Mouse (Mus musculus) spleen, postnatal 10 days (tissue): ENCODE measurements around the gene Specc1l.

Experiments
- DNase-seq, 2 experiments: peaks; one replicate each; pipeline ENCODE4 v3.0.0; 2021 to 2022; ENCODE audit warnings: low spot score in 2 of 2

The Specc1l gene

DNA sequence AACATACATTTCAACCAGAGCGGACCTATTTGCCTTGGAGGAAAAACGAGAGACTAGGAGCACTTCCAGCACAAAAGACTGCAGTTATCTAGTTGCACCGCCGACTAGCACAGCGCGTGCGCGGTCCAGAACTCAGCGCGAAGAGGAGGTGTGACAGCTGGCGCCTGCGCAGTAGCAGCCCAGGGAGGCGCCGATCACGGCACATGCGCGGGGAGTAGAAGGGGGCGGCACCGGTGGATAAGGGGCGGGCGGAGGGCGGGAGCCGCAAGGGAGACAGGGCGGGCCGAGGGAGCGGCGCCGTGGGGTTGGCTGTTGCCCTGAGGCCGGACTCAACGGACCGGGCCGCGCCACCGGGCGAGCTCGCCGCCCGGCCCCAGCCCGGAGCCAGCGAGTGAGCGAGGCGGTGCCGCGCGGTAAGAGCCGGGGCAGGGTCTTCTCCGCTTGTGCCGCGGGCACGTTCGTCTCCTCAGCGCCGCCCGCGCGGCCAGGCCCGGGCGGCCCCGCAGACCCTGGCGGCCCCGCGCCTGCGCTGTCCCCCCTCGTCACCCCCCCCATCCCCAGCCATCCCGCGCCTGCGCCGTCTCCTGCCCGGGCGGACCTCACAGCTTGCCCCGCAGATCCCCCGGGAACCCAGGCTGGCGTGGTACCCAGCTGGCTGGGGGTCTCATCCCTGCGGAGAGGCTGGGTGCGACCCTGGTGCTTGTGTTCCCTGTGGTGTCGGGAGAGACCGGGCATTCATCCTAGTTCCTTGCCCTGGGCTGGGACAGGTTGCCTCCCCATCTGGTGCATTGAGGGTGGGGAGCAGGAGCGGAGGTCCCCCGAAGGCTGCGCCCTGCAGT lies at the start of gene Specc1l:
TSS of gene Specc1l (plus strand) at position 267 of the 839 bp plus-strand sequence.
- peak; percentile 91 to 97 for DNase-seq

DNA sequence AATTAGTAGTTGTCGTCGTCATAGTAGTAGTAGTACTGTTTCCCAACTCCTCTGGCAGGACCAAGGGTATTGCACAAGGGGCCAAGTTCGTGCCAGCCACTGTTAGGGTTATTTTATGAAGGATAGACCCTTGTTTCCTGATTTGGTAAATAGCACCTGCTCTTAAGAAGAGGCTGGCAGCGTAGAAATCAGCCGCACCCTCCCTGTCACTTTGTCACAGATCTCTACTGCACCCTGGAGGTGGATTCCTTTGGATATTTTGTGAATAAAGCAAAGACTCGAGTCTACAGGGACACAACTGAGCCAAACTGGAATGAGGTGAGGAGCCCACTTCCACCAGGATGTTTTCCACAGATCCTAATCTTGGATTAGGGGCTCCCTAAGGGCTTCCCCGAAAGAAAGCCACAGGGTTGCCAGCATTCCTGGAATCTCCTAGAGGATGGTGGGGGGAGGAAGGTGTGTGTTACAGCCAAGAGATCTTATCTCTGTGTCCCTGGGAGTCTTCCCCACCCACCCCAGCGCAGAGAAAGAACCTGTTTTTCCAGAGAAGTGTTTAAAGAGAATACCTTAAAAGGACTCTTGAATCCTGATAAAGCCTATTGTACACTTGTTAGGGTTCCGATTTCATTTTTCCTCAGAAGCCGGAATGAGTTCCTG lies 45.9 kb upstream of the Specc1l start:
- DNase-seq = no peak

DNA sequence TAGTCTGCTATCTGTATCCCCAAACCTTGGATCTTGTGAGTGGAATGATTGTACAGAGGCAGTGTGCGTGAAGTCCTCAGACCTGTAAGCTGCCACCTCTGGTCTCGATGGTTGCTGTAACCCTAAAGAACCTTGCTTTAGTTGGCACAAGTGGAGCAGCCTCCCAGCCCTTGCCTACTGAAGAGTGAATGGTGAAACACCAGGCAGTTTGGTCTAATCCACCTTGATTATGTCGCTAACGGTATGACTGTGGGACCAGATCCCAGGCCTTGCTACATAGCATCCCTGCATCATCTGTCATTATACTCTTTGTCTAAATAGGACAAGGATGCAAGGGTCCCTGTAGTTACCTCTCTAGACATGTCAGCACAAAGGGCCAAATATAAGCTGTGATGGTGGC lies 45.3 kb upstream of the Specc1l start:
- no peak for DNase-seq

DNA sequence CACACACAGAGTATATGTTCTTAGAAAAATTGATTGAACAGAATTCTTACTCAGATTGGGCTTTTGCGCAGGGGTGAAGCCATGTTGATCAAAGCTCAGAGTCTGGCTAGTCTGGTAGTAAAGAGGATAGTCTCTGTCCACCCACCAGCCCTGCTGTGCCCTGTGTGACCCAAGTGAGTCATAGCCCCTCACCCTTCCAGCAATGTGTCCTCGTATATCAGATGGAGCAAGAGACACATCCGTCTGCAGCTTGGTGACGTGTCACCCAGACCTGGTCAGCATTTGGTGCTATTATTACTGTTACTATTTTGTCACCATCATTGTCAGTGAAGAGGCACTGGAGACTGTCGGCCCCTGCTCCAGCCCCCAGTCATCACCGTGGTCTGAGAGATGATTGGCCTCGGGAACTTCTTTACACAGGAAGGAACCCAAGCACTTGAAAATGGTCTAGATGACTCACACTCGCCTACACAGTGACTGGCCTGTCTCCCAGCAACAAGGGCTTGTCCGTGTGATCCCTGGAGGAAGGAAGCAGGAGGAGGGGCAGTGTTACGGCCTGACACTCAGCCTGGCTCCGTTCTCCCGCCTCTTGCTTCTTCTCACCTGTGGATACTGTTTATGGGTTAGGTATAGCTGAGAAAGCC lies 41.5 kb upstream of the Specc1l start:
- DNase-seq = no peak

DNA sequence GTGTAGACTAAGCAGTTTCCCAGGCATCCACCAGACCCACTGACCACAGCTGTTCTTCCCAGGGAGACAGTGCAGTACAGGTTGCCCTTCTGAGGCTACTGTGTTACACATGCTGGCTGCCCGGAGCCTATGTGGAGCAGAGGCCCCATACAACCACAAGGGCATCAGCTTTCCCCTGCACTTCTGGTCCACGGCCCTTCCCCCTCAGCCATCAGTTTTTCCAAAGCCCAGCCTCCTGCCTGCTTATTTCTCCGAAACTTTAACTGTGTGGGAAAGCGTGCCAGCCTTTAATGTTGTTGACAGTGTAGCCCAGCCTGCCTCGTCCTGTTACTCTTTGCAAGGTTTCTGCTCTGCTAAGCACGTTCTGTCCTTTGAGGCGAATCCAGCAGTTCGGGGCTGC lies 38.8 kb upstream of the Specc1l start:
- DNase-seq = no peak

DNA sequence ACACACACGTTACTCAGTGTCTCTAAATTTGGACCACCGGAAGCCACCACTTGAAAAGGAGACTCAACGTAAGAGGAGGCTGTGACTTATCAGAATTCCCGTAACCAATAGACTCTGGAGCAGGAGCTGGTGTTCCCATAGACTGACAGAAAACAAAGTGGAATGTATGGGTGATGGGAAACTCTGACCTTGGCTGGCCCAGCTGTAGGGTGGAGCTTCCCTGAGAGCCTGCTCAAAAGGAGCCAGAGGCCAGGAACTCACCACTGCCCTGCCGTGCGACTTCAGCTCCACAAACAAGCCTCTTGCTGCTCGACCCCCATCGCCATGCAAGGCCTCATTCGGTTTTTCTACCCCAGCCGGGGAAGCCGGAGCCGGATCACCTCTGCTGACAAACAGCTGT lies 38.2 kb upstream of the Specc1l start:
- no peak for DNase-seq

DNA sequence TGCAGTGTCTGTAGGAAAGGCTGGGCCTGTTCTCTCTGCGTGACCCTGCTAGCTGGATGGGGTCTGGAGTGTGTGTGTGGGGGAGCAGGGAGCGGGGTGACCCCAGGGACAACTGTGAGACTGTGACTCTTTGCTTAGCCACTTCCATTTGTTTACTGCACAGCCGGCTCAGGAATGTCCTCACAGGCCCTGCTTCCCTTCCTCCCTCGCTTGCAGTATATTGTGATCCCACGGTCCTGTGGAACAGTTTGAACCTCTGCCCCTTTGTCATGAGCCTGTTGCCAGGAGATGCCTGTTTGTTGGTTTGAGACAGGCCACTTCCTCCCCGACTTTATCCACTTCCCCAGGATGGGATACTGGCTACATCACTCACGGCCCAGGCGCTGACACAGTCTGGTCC lies 35.4 kb upstream of the Specc1l start:
- DNase-seq = no peak

DNA sequence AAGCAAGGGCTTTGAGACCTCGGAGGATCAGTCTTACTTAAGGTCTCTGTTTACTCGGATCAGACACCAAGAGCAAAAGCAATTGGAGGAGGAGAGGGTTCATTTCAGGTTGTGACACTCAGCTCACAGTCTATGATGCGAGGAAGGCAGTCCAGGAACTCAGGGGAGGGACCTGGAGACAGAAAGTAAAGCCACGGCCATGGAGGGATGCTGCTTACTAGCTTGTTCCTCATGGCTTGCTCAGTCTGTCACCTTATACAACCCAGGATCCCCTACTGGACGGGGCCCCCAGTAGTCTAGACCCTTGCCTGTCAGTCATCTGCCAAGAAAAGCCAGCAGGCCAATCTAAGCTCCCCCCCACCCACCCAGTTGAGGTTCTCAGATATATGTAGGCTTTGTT lies 33.0 kb upstream of the Specc1l start:
- no peak for DNase-seq

DNA sequence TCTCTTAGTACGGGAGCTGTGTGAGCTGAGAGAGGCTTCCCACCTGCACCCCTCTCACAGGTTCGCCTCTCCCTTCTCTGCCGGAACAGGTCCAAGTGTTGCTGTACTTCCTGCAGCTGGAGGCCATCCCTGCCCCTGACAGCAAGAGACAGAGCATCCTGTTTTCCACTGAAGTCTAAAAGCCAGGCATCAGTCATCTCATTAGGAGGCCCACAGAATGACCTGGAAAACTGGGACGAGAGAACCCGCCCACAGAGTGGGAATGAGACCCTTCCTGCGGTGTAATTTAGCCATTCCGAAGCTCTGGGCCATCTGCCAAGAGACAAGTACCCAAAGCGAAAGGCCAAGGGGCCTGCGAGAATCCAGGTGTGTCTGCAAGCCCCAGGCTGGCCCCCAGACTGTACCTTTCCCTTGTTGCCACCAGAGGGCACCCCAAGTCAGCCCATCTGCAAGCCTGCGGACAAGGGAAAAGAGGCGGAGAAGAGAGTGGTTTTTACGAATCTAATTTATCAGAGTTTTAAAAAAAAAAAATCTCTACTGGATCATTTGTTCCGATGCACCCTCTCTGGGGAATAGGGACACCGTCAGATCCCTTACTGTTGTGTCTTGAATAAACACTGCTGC lies 29.6 kb upstream of the Specc1l start:
- DNase-seq = peak; percentile 55 to 78

DNA sequence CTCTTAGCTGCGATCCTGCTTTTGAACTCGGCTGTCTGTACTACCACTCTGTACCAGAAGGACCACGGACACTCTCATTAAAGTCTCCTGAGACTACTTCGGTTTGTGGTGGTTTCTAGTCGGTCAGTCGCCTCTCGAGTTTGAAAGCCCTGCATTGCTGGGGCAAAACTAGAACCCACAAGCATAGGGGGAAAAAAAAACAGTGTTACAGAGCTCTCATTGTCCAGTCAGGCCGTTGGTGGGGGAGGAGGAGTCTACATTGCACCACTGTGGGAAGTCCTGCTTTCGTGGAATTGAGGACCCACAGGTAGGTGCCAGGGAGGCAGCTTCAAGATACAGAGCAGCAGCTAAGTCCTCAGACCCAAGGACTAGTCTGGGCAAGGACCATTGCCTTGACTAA lies 27.0 kb upstream of the Specc1l start:
- DNase-seq = no peak

DNA sequence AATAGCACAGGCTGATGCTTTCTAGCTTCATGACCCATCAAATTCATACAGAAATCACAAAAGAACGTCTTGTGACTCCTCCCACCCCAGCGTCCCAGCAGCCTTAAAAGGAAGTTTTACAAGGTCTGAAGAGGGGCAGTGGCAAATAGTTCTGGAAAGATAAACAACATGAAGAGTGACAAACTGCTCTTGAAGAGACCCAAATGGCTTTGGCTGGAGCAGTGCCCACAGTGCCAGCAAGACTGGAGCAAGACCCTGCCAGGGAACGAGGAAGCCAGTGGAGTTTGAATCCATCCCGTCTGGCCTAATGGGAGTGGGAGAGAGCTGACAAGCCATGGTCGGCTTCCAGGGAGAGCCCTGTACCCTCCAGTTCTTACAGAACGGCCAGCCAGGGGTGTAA lies 25.3 kb upstream of the Specc1l start:
- DNase-seq = no peak

DNA sequence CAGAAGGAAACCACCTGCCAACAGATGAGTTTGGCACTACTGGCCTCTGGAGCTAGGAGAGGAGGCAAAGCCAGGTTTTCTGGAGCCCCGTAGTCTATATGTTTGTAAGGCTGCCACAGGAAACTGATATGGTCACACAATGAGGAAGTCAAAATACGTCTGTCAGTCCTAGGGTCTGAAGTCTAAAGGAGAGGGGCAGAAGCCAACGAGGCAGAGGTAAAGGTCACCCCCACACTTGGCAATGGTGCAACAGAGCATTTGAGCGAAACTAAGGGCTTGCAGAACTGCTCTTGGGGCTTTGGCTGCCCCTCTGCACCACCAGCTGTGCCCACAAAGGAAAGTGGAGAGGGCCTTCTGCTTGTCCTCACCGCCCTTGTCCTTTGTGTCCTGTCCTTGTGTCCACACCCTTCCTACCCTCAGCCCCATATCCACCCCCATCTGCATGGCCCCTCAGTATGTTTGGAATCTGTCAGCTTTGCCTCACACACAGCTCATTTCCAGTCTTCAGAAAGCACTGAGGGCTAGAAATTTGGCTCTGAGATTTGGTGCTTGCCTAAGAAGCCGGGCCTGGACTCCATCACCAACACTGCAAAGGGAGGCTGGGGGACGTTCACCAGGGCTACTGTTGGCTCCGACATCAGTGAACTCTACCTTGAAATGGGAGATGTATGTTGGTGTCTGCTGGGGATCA lies 24.4 kb upstream of the Specc1l start:
- no peak for DNase-seq

DNA sequence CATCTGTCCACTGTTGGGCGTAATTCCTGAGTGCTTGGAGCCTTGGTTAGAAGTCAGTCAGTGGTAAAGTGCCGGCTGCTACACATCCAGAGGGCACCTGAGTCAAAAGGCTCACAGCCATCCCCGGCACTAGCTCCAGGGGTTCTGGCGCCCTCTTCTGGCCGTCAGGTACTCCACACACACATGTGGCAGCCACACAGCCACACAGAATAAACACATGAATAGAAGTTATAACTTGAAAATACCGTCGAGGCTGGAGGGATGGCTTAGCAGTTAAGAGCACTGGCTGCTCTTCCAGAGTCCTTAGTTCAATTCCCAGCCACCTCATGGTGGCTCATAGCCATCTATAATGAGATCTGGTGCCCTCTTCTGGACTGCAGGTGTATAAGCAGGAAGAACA lies 20.2 kb upstream of the Specc1l start:
- peak in 1 of 2 experiments; percentile 46 for DNase-seq

DNA sequence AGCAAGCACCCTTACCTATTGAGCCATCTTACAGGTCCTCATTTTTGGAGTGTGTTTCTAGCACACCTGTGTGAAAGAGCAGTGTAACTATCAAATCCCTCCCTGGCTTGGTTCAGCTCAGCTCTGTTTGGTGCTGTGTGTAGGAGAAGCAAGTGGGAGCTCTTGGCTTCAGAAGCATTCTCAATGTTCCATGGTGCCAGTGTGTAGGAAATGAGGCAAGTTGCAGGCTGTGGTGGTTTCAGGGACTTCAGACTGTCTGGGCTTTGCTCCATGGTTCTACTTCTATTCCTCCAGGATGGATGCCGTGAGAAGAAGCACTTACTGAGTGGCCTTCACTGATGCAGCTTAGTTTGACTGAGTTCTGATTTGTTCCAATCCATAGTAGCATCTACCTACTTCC lies 14.1 kb upstream of the Specc1l start:
- no peak for DNase-seq

DNA sequence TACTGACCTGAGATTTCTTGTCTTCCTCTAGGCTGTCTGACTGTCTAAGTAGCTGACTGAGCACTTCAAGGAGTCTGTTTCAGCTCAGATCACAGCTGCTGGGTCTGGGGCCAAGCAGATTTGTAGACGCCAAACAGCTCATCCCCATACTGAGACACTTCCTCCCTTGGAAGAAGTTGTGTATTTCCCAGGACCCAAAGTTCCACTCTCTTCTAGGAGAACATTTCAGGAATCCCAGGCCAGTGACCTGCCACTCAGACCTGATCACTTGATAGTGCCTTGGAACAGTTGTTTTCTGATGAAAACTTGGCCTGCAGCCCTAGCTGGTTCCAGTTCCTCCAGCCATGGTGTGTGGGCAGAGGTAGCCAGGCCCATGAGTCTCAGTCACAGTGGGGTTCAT lies 11.1 kb upstream of the Specc1l start:
- no peak for DNase-seq

DNA sequence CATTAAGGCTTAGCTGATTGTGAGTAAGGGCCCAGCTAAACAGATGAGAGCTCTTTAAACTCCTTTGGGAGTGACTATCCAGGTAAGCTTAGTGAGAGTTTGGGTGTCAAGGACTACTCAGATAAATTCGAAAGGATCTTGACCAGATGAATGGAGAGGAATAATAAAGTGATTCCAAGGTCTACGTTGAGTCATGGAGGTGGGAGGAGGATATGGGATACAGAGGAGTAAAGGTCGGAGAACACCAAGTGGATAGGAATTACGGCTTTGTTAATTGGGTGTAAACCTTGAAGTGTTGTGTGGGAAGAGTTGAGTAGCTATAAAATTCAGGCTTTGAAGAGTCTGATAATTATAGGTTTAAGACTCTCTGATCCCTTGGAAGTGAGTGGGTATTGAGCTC lies 5.7 kb upstream of the Specc1l start:
- no peak for DNase-seq

DNA sequence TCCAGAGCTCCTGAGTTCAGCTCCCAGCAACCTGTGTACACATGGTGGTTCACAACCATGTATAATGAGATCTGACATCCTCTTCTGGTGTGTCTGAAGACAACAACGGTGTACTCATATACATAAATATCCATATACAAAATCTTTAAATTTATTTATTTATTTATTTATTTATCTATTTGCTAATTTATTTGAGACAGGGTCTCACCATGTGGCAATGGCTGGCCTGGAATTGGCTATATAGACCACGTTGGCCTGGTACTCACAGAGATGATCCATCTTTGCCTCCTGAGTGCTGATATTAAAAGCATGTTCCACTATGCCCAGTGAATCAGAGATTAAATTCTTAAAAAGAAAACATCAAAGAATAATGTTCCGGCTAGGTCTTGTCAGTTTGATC lies 1.0 kb upstream of the Specc1l start:
- DNase-seq = no peak

DNA sequence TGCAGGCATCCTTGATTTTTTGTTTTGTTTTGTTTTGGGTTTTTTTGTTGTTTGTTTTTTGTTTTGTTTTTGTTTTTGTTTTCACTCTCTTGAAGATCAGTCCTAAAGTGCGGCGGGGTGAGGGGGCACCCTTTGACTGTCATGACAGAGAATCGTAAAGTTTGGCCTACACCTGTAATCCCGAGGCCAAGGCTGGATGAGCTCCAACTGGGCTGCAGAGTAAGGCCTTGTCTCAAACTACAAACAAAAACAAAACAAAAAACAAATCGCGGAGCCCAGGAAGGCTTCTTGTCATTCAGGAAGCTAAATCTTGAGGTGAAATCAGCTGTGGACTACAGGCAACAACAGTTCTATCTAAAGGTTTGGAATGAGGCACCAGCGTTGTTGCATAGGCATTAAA lies 1.1 kb downstream of the Specc1l start:
- no peak for DNase-seq

DNA sequence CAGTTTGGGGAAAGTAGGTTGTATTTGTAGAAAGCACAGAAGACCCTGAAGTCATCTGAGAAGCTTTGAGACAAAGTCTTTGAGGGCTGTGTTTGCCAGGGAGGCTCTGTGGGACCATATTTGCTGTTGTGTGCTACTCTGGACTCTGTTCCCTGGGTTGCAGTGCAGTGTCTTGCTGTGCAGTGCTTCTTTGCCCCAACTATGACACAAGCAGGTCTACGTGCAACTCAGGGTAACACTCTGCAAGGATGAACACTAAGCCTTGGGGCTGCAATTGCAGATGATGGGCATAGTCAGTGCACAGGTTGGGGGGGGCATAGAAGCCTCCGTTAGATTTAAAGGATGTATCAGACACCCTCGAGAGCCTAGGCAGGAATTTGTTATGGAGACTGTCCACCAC lies 8.8 kb downstream of the Specc1l start:
- no peak for DNase-seq

DNA sequence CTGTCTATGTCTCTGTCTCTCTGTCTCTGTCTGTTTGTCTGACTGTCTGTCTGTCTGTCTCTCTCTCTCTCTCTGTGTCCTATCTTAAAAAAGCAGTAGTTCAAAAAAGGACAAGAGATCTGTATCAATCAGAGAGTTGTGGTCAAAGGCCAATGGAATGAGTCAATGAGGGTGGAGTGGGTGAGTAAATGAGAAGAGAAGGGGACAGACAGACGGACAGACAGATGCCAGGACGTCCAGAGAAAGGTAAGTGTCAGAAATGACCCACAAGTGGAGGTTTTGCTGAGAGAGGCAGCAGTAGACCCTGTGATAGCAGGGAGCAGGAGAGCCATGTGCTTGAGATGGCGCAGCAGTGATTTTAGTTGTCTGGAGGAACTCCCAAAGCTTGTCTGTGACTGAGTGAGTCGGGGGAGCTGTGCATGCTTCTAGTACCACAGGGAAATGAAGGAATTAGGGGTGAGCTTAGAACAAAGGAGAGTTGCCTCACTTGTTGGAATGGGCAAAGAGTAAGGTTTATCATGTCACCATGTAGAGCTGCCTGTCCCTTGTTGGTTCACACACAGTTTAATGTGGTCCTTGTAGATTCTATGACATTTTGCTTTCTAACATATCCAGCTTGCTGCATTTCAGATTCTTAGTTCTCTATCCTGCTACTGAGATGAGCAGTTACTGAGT lies 10.2 kb downstream of the Specc1l start:
- DNase-seq = no peak

DNA sequence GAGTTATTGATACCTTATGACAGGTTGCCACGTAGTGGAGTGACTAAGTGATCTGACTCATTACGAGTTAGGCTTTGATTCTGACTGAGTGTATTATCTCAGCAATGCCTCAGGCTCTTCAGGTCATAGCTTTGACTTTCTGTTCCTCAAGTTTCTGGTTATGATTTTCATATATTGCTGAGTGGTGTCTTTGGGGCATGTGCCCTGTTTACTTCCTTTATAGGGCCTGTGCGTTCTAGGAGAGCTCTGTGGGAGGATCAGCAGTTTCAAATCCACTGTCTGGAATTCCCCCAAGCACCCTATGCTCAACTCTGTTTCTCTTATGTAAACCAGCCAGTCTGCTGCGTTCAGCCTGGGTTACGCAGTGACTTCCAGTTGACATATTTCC lies 10.7 kb downstream of the Specc1l start:
- peak in 1 of 2 experiments; percentile 32 for DNase-seq
